8 mouse cellular contexts compared by ENCODE assay signal in genomic region chr15:89547321-89547720, GRCm38 (mm10). TPM values are rescaled to one million over a fixed set of nuclear protein-coding genes. Genes with fewer than 3 reads are reported as not detected.
DNase-seq lines count a peak whose midpoint lies in the region; ATAC-seq and TF ChIP-seq lines count a peak whose summit lies in the region.

No protein-coding gene starts in this region.

- DNase-seq in cerebellum, adult 2 months: peak; percentile 38 to 60
- no peak for DNase-seq in lung, postnatal 4 days
- no peak for DNase-seq in layer of hippocampus, postnatal 10 days (ENCODE audit: low spot score in 2 of 2)
- no peak for DNase-seq in layer of hippocampus, adult 9-10 months (ENCODE audit: low spot score)

- peaks cover 80% of the 10 kb centered on the region for H3K4me1 ChIP-seq in cerebellum, adult 2 months (ENCODE audit: control insufficient read depth, insufficient read depth, low read length)
- peaks cover 16% of the 10 kb centered on the region; the same call in 1 of the 2 replicates for H3K4me1 ChIP-seq in lung, embryonic 15.5 days
- H3K4me1 ChIP-seq in hindbrain, embryonic 16.5 days (ENCODE audit: control insufficient read depth, insufficient read depth, low read depth, low read length): peaks cover 16% of the 10 kb centered on the region; the same call in 1 of the 2 replicates
- H3K4me1 ChIP-seq in neural tube, embryonic 14.5 days (ENCODE audit: control insufficient read depth, insufficient read depth, low read length): peaks cover 13% of the 10 kb centered on the region; the same call in 1 of the 2 replicates

- TF ChIP-seq POLR2A in cerebellum, adult 2 months (IDR thresholded peaks at IDR 0.05; ENCODE audit: borderline replicate concordance, insufficient read depth, low read length): no peak

- no peak for TF ChIP-seq CTCF in cerebellum, adult 2 months (IDR thresholded peaks at IDR 0.05; ENCODE audit: borderline replicate concordance, insufficient read depth, low read depth, low read length)

- no peaks in the 10 kb centered on the region for H3K36me3 ChIP-seq in lung, embryonic 15.5 days
- H3K36me3 ChIP-seq in hindbrain, embryonic 16.5 days (ENCODE audit: control insufficient read depth, insufficient read depth, low read length): peaks cover 13% of the 10 kb centered on the region; the same call in 1 of the 2 replicates
- peaks cover 15% of the 10 kb centered on the region; the same call in 1 of the 2 replicates for H3K36me3 ChIP-seq in neural tube, embryonic 14.5 days (ENCODE audit: control insufficient read depth, insufficient read depth, low read length)

- no peak for ATAC-seq in cerebellum, adult (ENCODE audit: insufficient number of reproducible peaks, low FRiP score, low TSS enrichment)
- ATAC-seq in lung, embryonic 15.5 days (ENCODE audit: borderline replicate concordance, extremely low read depth, low FRiP score, low TSS enrichment): peak; percentile 1; the same call in 1 of the 2 replicates
- ATAC-seq in hindbrain, embryonic 16.5 days: peak; percentile 2; the same call in 1 of the 2 replicates
- ATAC-seq in neural tube, embryonic 14.5 days (ENCODE audit: low read depth): peak; percentile 3; the same call in 1 of the 2 replicates

- peak overlapping the region; percentile 57 for H3K4me2 ChIP-seq in lung, embryonic 15.5 days
- H3K4me2 ChIP-seq in hindbrain, embryonic 16.5 days (ENCODE audit: low read length): peak overlapping the region; percentile 45; the same call in 1 of the 2 replicates
- H3K4me2 ChIP-seq in neural tube, embryonic 14.5 days (ENCODE audit: low read depth, low read length): no peak overlapping the region

- H3K4me3 ChIP-seq in cerebellum, adult 2 months (replicated peaks; ENCODE audit: insufficient read depth, low read depth, low read length): no peak overlapping the region
- H3K4me3 ChIP-seq in lung, embryonic 15.5 days: peak overlapping the region; percentile 35; the same call in 1 of the 2 replicates
- no peak overlapping the region for H3K4me3 ChIP-seq in hindbrain, embryonic 16.5 days (ENCODE audit: low read length)
- H3K4me3 ChIP-seq in neural tube, embryonic 14.5 days (ENCODE audit: low read depth, low read length): no peak overlapping the region

- no peaks in the 10 kb centered on the region for H3K9me3 ChIP-seq in lung, embryonic 15.5 days
- no peaks in the 10 kb centered on the region for H3K9me3 ChIP-seq in hindbrain, embryonic 16.5 days (ENCODE audit: control insufficient read depth, low read length)
- H3K9me3 ChIP-seq in neural tube, embryonic 14.5 days (ENCODE audit: control insufficient read depth, low read length): no peaks in the 10 kb centered on the region

- H3K27me3 ChIP-seq in cerebellum, adult 2 months (ENCODE audit: control insufficient read depth, insufficient read depth, low read length): no peaks in the 10 kb centered on the region
- peaks cover 16% of the 10 kb centered on the region; the same call in 1 of the 2 replicates for H3K27me3 ChIP-seq in lung, embryonic 15.5 days
- H3K27me3 ChIP-seq in hindbrain, embryonic 16.5 days (replicated peaks; ENCODE audit: control insufficient read depth, insufficient read depth, low read length): 0 out of 2 replicates have a peak, but pooled peaks cover 3% of the 10 kb centered on the region
- H3K27me3 ChIP-seq in neural tube, embryonic 14.5 days (ENCODE audit: control insufficient read depth, insufficient read depth, low read length): no peaks in the 10 kb centered on the region

- no peak overlapping the region for H3K9ac ChIP-seq in lung, embryonic 15.5 days
- no peak overlapping the region for H3K9ac ChIP-seq in hindbrain, embryonic 16.5 days (ENCODE audit: low read depth, low read length)
- H3K9ac ChIP-seq in neural tube, embryonic 14.5 days (replicated peaks; ENCODE audit: low read depth, low read length): no peak overlapping the region

- WGBS in cerebellum, adult 2 months: 41% methylated on average over 8 of the region's 8 CpGs
- 66% methylated on average over 8 of the region's 8 CpGs for WGBS in lung, embryonic 15.5 days
- WGBS in hindbrain, embryonic 16.5 days: 46% methylated on average over 7 of the region's 8 CpGs
- 51% methylated on average over 8 of the region's 8 CpGs for WGBS in neural tube, embryonic 14.5 days

- 0 out of 2 replicates have a peak overlapping the region, but pooled peaks have one; percentile 16 for H3K27ac ChIP-seq in cerebellum, adult 2 months (ENCODE audit: insufficient read depth, low read length)
- no peak overlapping the region for H3K27ac ChIP-seq in lung, embryonic 15.5 days
- no peak overlapping the region for H3K27ac ChIP-seq in hindbrain, embryonic 16.5 days (ENCODE audit: low read depth, low read length)
- no peak overlapping the region for H3K27ac ChIP-seq in neural tube, embryonic 14.5 days (ENCODE audit: low read depth, low read length)

RNA-seq across cellular contexts. Expression of gene Acr, which starts 20.8 kb away (rescaled TPM):
- 2.4 and 2.6 TPM in 2 replicates for polyA plus RNA-seq in cerebellum, adult 2 months (2012; rRNA removed)
- 0.10 and 0.20 TPM in 2 replicates for polyA plus RNA-seq in lung, embryonic 15.5 days (2015; fragmentation: Nextera tagmentation; extraction: Ambion mirVana)
- polyA plus RNA-seq in hindbrain, embryonic 16.5 days (2015; fragmentation: Nextera tagmentation; extraction: Ambion mirVana): 0.75 and 0.93 TPM in 2 replicates
- polyA plus RNA-seq in neural tube, embryonic 14.5 days (2014; fragmentation: Nextera tagmentation; extraction: Ambion mirVana): 2.0 and 2.6 TPM in 2 replicates
- 1 to 10 TPM; 1.8 to 3.1 TPM for total RNA-seq in layer of hippocampus, postnatal 10 days (2021)

RNA-seq across cellular contexts. Expression of gene Rabl2, which starts 44.4 kb away (rescaled TPM):
- polyA plus RNA-seq in cerebellum, adult 2 months (2012; rRNA removed): 79.8 and 83.4 TPM in 2 replicates
- 45.9 and 46.2 TPM in 2 replicates for polyA plus RNA-seq in lung, embryonic 15.5 days (2015; fragmentation: Nextera tagmentation; extraction: Ambion mirVana)
- 81.8 and 91.8 TPM in 2 replicates for polyA plus RNA-seq in hindbrain, embryonic 16.5 days (2015; fragmentation: Nextera tagmentation; extraction: Ambion mirVana)
- polyA plus RNA-seq in neural tube, embryonic 14.5 days (2014; fragmentation: Nextera tagmentation; extraction: Ambion mirVana): 80.3 and 99.6 TPM in 2 replicates
- 10 to 100 TPM; 31.4 to 36.3 TPM for total RNA-seq in layer of hippocampus, postnatal 10 days (2021)

RNA-seq across cellular contexts. Expression of gene Shank3, which starts 47.9 kb away (rescaled TPM):
- 84.7 and 97.2 TPM in 2 replicates for polyA plus RNA-seq in cerebellum, adult 2 months (2012; rRNA removed)
- polyA plus RNA-seq in lung, embryonic 15.5 days (2015; fragmentation: Nextera tagmentation; extraction: Ambion mirVana): 2.5 and 2.8 TPM in 2 replicates
- polyA plus RNA-seq in hindbrain, embryonic 16.5 days (2015; fragmentation: Nextera tagmentation; extraction: Ambion mirVana): 7.7 and 8.4 TPM in 2 replicates
- 7.4 and 10.1 TPM in 2 replicates for polyA plus RNA-seq in neural tube, embryonic 14.5 days (2014; fragmentation: Nextera tagmentation; extraction: Ambion mirVana)
- 100 to 1,000 TPM; 221 to 225 TPM for total RNA-seq in layer of hippocampus, postnatal 10 days (2021)

Comparison
In these comparisons a context has a peak if more than half of its experiments do, and no peak if none do; other contexts are left out.
1. DNase-seq: peak in cerebellum, adult 2 months (2 of 2); none in lung, postnatal 4 days (0 of 2), layer of hippocampus, postnatal 10 days (0 of 2) and layer of hippocampus, adult 9-10 months (single experiment).